29 mouse cellular contexts compared by ENCODE assay signal in the genomic region with DNA sequence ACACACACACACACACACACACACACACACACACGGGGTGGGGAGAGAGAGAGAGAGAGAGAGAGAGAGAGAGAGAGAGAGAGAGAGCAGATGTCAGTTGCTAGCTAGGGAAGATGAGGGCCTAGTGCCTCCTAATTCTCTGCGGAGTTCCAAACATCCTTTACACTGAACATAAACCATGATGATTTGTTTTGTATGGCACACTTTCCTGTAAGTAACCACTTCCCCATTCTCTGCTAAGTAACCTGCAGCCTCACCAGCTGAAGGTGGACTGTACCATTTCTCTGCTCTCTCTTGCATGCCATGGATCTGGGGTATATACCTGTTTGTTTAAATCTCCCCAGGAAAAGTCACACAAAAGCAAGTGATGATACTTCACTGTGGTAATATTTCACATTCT.
"Had no signal": no experiment of that assay in that cellular context is flagged by ENCODE, and none has a peak within 500 bp of the region (broad histone marks: within the 10 kb centered on the region; RNA-seq: fewer than 3 reads in every experiment).

No protein-coding gene starts in this region.

- H3K9ac ChIP-seq: embryonic facial prominence, embryonic 12.5 days; embryonic facial prominence, embryonic 13.5 days; embryonic facial prominence, embryonic 15.5 days; forebrain, embryonic 12.5 days; forebrain, embryonic 13.5 days; forebrain, embryonic 15.5 days; forebrain, postnatal 0 days had no signal

- H3K36me3 ChIP-seq: embryonic facial prominence, embryonic 10.5 days; embryonic facial prominence, embryonic 12.5 days; embryonic facial prominence, embryonic 13.5 days; embryonic facial prominence, embryonic 15.5 days; forebrain, embryonic 10.5 days; forebrain, embryonic 12.5 days; forebrain, embryonic 15.5 days had no signal

- H3K27me3 ChIP-seq: embryonic facial prominence, embryonic 12.5 days; embryonic facial prominence, embryonic 13.5 days; embryonic facial prominence, embryonic 15.5 days; forebrain, embryonic 12.5 days; forebrain, embryonic 13.5 days; forebrain, embryonic 15.5 days had no signal

- H3K4me3 ChIP-seq: embryonic facial prominence, embryonic 10.5 days; embryonic facial prominence, embryonic 12.5 days; embryonic facial prominence, embryonic 13.5 days; embryonic facial prominence, embryonic 15.5 days; erythroblast, embryonic 14.5 days; forebrain, embryonic 10.5 days; forebrain, embryonic 12.5 days; forebrain, embryonic 13.5 days; forebrain, embryonic 15.5 days; gastrocnemius, adult 2 months; heart, adult 2 months had no signal

- H3K4me2 ChIP-seq: embryonic facial prominence, embryonic 12.5 days; embryonic facial prominence, embryonic 13.5 days; embryonic facial prominence, embryonic 15.5 days; forebrain, embryonic 12.5 days; forebrain, embryonic 13.5 days; forebrain, embryonic 15.5 days had no signal

- H3K27ac ChIP-seq: embryonic facial prominence, embryonic 10.5 days; embryonic facial prominence, embryonic 12.5 days; embryonic facial prominence, embryonic 13.5 days; embryonic facial prominence, embryonic 15.5 days; forebrain, embryonic 10.5 days; forebrain, embryonic 12.5 days; forebrain, embryonic 13.5 days; forebrain, embryonic 15.5 days; gastrocnemius, adult 2 months; heart, adult 2 months had no signal

- H3K9me3 ChIP-seq: embryonic facial prominence, embryonic 10.5 days; embryonic facial prominence, embryonic 12.5 days; embryonic facial prominence, embryonic 13.5 days; embryonic facial prominence, embryonic 15.5 days; forebrain, embryonic 10.5 days; forebrain, embryonic 12.5 days; forebrain, embryonic 13.5 days; forebrain, embryonic 15.5 days had no signal

- DNase-seq: cerebellum, adult 2 months; cerebellum, adult 8-10 months; cerebellum, adult 9-10 months; cerebellum, adult 9-11 months; cerebellum, postnatal 10 days; cerebellum, postnatal 14 days; cerebellum, postnatal 25 days; cerebellum, postnatal 36 days; embryo, embryonic 11 days; forebrain, postnatal 0 days; gastrocnemius, adult 2 months; gastrocnemius, postnatal 10 days; gastrocnemius, postnatal 14 days; gastrocnemius, postnatal 25 days; gastrocnemius, postnatal 36 days; heart, adult 11 months; heart, adult 18-20 months; heart, adult 2 months had no signal

- H3K4me1 ChIP-seq: embryonic facial prominence, embryonic 10.5 days; embryonic facial prominence, embryonic 12.5 days; embryonic facial prominence, embryonic 13.5 days; embryonic facial prominence, embryonic 15.5 days; forebrain, embryonic 10.5 days; forebrain, embryonic 12.5 days; forebrain, embryonic 13.5 days; forebrain, embryonic 15.5 days had no signal

- ATAC-seq: forebrain, embryonic 13.5 days; forebrain, embryonic 14.5 days; forebrain, embryonic 15.5 days; forebrain, embryonic 16.5 days; forebrain, postnatal 0 days had no signal
